Mouse (Mus musculus): ENCODE measurements around the gene Rad51. TPM values are rescaled to one million over a fixed set of nuclear protein-coding genes. Genes with fewer than 3 reads are reported as not detected.

Gene Rad51
- polyA plus RNA-seq, 1 experiment from 2014 or later = 79.2 TPM

- Histone ChIP-seq H3K27ac (replicated peaks; ENCODE audit: low read depth, low read length) (0 out of 2 replicates have a peak overlapping the region, but pooled peaks have one; percentile 54), H3K36me3 (replicated peaks; ENCODE audit: control insufficient read depth, insufficient read depth, low read depth, low read length) (no peaks in the 10 kb centered on the region; the same call in 1 of the 2 replicates), H3K4me3 (ENCODE audit: low read depth, low read length) (peak overlapping the region; percentile 92), H3K9me3 (replicated peaks; ENCODE audit: control insufficient read depth, low read length) (no peaks in the 10 kb centered on the region), H3K4me2 (ENCODE audit: low read depth, low read length) (peak overlapping the region; percentile 85), H3K27me3 (ENCODE audit: control insufficient read depth, insufficient read depth, low read length) (no peaks in the 10 kb centered on the region), H3K9ac (replicated peaks; ENCODE audit: low read length) (peak overlapping the region; percentile 82), H3K4me1 (ENCODE audit: control insufficient read depth, insufficient read depth, low read length) (no peaks in the 10 kb centered on the region)
- peak; percentile 53 for ATAC-seq (replicated peaks; ENCODE audit: insufficient number of reproducible peaks, low FRiP score, low TSS enrichment, low read depth)
- 8% methylated on average over 32 of the region's 34 CpGs for WGBS
- no peak for DNase-seq (ENCODE audit: low spot score)
Measured at GRCm38 (mm10) chr2:119156081-119156680, 43.6 kb downstream of the Rad51 start.

GRCm38 (mm10) chr2:119156681-119157572 is 44.3 kb downstream of the Rad51 start, which contains the start of gene Rmdn3:
Gene Rmdn3, minus strand, starts transcription at chr2:119157034.
- ATAC-seq (replicated peaks; ENCODE audit: insufficient number of reproducible peaks, low FRiP score, low TSS enrichment, low read depth) = peak; percentile 86
- H3K4me2 ChIP-seq (ENCODE audit: low read depth, low read length) = peak within 1 kb of the TSS; percentile 85
- H3K27me3 ChIP-seq (ENCODE audit: control insufficient read depth, insufficient read depth, low read length) = no peaks in the 10 kb centered on the region
- H3K4me3 ChIP-seq (ENCODE audit: low read depth, low read length) = peak within 1 kb of the TSS; percentile 92
- H3K36me3 ChIP-seq (replicated peaks; ENCODE audit: control insufficient read depth, insufficient read depth, low read depth, low read length) = no peaks in the 10 kb centered on the region; the same call in 1 of the 2 replicates
- H3K9ac ChIP-seq (replicated peaks; ENCODE audit: low read length) = peak within 1 kb of the TSS; percentile 82
- peak; percentile 97 for DNase-seq (ENCODE audit: low spot score)
- H3K4me1 ChIP-seq (ENCODE audit: control insufficient read depth, insufficient read depth, low read length) = no peaks in the 10 kb centered on the region
- H3K27ac ChIP-seq (replicated peaks; ENCODE audit: low read depth, low read length) = 0 out of 2 replicates have a peak within 1 kb of the TSS, but pooled peaks have one; percentile 56
- WGBS = under 1% methylated on average over 57 of the region's 57 CpGs
- H3K9me3 ChIP-seq (replicated peaks; ENCODE audit: control insufficient read depth, low read length) = no peaks in the 10 kb centered on the region

- Histone ChIP-seq H3K4me2 (ENCODE audit: low read depth, low read length) (no peak overlapping the region), H3K9me3 (replicated peaks; ENCODE audit: control insufficient read depth, low read length) (no peaks in the 10 kb centered on the region), H3K27ac (replicated peaks; ENCODE audit: low read depth, low read length) (no peak overlapping the region), H3K27me3 (ENCODE audit: control insufficient read depth, insufficient read depth, low read length) (no peaks in the 10 kb centered on the region), H3K4me3 (ENCODE audit: low read depth, low read length) (no peak overlapping the region), H3K36me3 (replicated peaks; ENCODE audit: control insufficient read depth, insufficient read depth, low read depth, low read length) (no peaks in the 10 kb centered on the region), H3K4me1 (ENCODE audit: control insufficient read depth, insufficient read depth, low read length) (no peaks in the 10 kb centered on the region), H3K9ac (replicated peaks; ENCODE audit: low read length) (no peak overlapping the region)
- no peak for DNase-seq (ENCODE audit: low spot score)
- no peak for ATAC-seq (replicated peaks; ENCODE audit: insufficient number of reproducible peaks, low FRiP score, low TSS enrichment, low read depth)
Measured at GRCm38 (mm10) chr2:119157836-119158235, 45.2 kb downstream of the Rad51 start.

- Histone ChIP-seq H3K27ac (replicated peaks; ENCODE audit: low read depth, low read length) (no peak overlapping the region), H3K9me3 (replicated peaks; ENCODE audit: control insufficient read depth, low read length) (no peaks in the 10 kb centered on the region), H3K27me3 (ENCODE audit: control insufficient read depth, insufficient read depth, low read length) (no peaks in the 10 kb centered on the region), H3K4me1 (ENCODE audit: control insufficient read depth, insufficient read depth, low read length) (no peaks in the 10 kb centered on the region), H3K4me2 (ENCODE audit: low read depth, low read length) (no peak overlapping the region), H3K4me3 (ENCODE audit: low read depth, low read length) (no peak overlapping the region), H3K9ac (replicated peaks; ENCODE audit: low read length) (no peak overlapping the region), H3K36me3 (replicated peaks; ENCODE audit: control insufficient read depth, insufficient read depth, low read depth, low read length) (no peaks in the 10 kb centered on the region)
- no peak for ATAC-seq (replicated peaks; ENCODE audit: insufficient number of reproducible peaks, low FRiP score, low TSS enrichment, low read depth)
- 41% methylated on average over 2 of the region's 2 CpGs for WGBS
- DNase-seq (ENCODE audit: low spot score) = no peak
Measured at GRCm38 (mm10) chr2:119161247-119161646, 48.7 kb downstream of the Rad51 start.

GRCm38 (mm10) chr2:119163135-119163534 is 50.5 kb downstream of the Rad51 start:
- WGBS = 58% methylated on average over 3 of the region's 3 CpGs
- DNase-seq (ENCODE audit: low spot score) = no peak
- H3K27me3 ChIP-seq (ENCODE audit: control insufficient read depth, insufficient read depth, low read length) = peaks cover 5% of the 10 kb centered on the region
- H3K4me1 ChIP-seq (ENCODE audit: control insufficient read depth, insufficient read depth, low read length) = peaks cover 5% of the 10 kb centered on the region; the same call in 1 of the 2 replicates
- no peak overlapping the region for H3K9ac ChIP-seq (replicated peaks; ENCODE audit: low read length)
- no peaks in the 10 kb centered on the region for H3K36me3 ChIP-seq (replicated peaks; ENCODE audit: control insufficient read depth, insufficient read depth, low read depth, low read length)
- no peak for ATAC-seq (replicated peaks; ENCODE audit: insufficient number of reproducible peaks, low FRiP score, low TSS enrichment, low read depth)
- no peak overlapping the region for H3K4me2 ChIP-seq (ENCODE audit: low read depth, low read length)
- no peak overlapping the region for H3K27ac ChIP-seq (replicated peaks; ENCODE audit: low read depth, low read length)
- no peak overlapping the region for H3K4me3 ChIP-seq (ENCODE audit: low read depth, low read length)
- H3K9me3 ChIP-seq (replicated peaks; ENCODE audit: control insufficient read depth, low read length) = no peaks in the 10 kb centered on the region

GRCm38 (mm10) chr2:119163999-119164398 is 51.4 kb downstream of the Rad51 start:
- DNase-seq (ENCODE audit: low spot score) = no peak
- WGBS = 82% methylated on average over 4 of the region's 4 CpGs
- H3K27me3 ChIP-seq (ENCODE audit: control insufficient read depth, insufficient read depth, low read length) = peaks cover 6% of the 10 kb centered on the region
- H3K27ac ChIP-seq (replicated peaks; ENCODE audit: low read depth, low read length) = no peak overlapping the region
- no peak overlapping the region for H3K4me3 ChIP-seq (ENCODE audit: low read depth, low read length)
- no peak overlapping the region for H3K4me2 ChIP-seq (ENCODE audit: low read depth, low read length)
- H3K36me3 ChIP-seq (replicated peaks; ENCODE audit: control insufficient read depth, insufficient read depth, low read depth, low read length) = no peaks in the 10 kb centered on the region
- ATAC-seq (replicated peaks; ENCODE audit: insufficient number of reproducible peaks, low FRiP score, low TSS enrichment, low read depth) = no peak
- peaks cover 5% of the 10 kb centered on the region; the same call in 1 of the 2 replicates for H3K4me1 ChIP-seq (ENCODE audit: control insufficient read depth, insufficient read depth, low read length)
- H3K9ac ChIP-seq (replicated peaks; ENCODE audit: low read length) = no peak overlapping the region
- H3K9me3 ChIP-seq (replicated peaks; ENCODE audit: control insufficient read depth, low read length) = no peaks in the 10 kb centered on the region

- DNase-seq (ENCODE audit: low spot score) (no peak), ATAC-seq (replicated peaks; ENCODE audit: insufficient number of reproducible peaks, low FRiP score, low TSS enrichment, low read depth) (no peak)
- H3K27me3 ChIP-seq (ENCODE audit: control insufficient read depth, insufficient read depth, low read length) = peaks cover 6% of the 10 kb centered on the region
- H3K4me1 ChIP-seq (ENCODE audit: control insufficient read depth, insufficient read depth, low read length) = peaks cover 5% of the 10 kb centered on the region; the same call in 1 of the 2 replicates
- H3K9me3 ChIP-seq (replicated peaks; ENCODE audit: control insufficient read depth, low read length) = no peaks in the 10 kb centered on the region
- no peak overlapping the region for H3K27ac ChIP-seq (replicated peaks; ENCODE audit: low read depth, low read length)
- H3K9ac ChIP-seq (replicated peaks; ENCODE audit: low read length) = no peak overlapping the region
- H3K4me3 ChIP-seq (ENCODE audit: low read depth, low read length) = no peak overlapping the region
- H3K36me3 ChIP-seq (replicated peaks; ENCODE audit: control insufficient read depth, insufficient read depth, low read depth, low read length) = no peaks in the 10 kb centered on the region
- no peak overlapping the region for H3K4me2 ChIP-seq (ENCODE audit: low read depth, low read length)
Measured at GRCm38 (mm10) chr2:119165401-119165800, 52.8 kb downstream of the Rad51 start.
